Mouse (Mus musculus) stomach, postnatal 0 days (tissue): ENCODE measurements around the gene Sdhb.

Experiments used
- CTCF ChIP-seq: IDR thresholded peaks from 2 replicates; pipeline ENCODE4 v1.5.1; 2016; ENCODE audit warnings: antibody characterized with exemption, low read depth, mild to moderate bottlenecking, moderate library complexity
- EP300 ChIP-seq: optimal IDR thresholded peaks from 2 replicates; pipeline ENCODE3; 2016; ENCODE audit warnings: antibody characterized with exemption

GRCm38 (mm10) chr4:140919974-140920836, 40.8 kb upstream of the Sdhb start:
- TF ChIP-seq CTCF (no peak), EP300 (no peak)
